Mouse (Mus musculus) neural tube, embryonic 13.5 days (tissue): ENCODE data around the gene Egfr. TPM values are rescaled to one million over a fixed set of nuclear protein-coding genes. Genes with fewer than 3 reads are reported as not detected.

Source experiments
- ATAC-seq: fragments of 200-750 bp; cut with Nextera tagmentation; 2 replicates; pipeline ENCODE4 v1.8.0; 2017; ENCODE audit warnings: low read depth, mild to moderate bottlenecking, moderate TSS enrichment, moderate library complexity
- H3K27ac ChIP-seq: fragments of 300-500 bp; sonication (generic); replicated peaks from 2 replicates; pipeline ENCODE4 v1.5.1; 2015; ENCODE audit warnings: moderate library complexity, mild to moderate bottlenecking, inconsistent platforms
- H3K27me3 ChIP-seq: fragments of 300-500 bp; sonication (generic); 2 replicates; pipeline ENCODE4 v1.6.1; 2015; ENCODE audit warnings: mild to moderate bottlenecking, inconsistent platforms
- H3K36me3 ChIP-seq: fragments of 300-500 bp; sonication (generic); 2 replicates; pipeline ENCODE4 v1.6.1; 2015; ENCODE audit warnings: mild to moderate bottlenecking, inconsistent platforms
- H3K4me1 ChIP-seq: fragments of 300-500 bp; sonication (generic); replicated peaks from 2 replicates; pipeline ENCODE4 v1.6.1; 2015; ENCODE audit warnings: inconsistent platforms
- H3K4me2 ChIP-seq: fragments of 300-500 bp; sonication (generic); 2 replicates; pipeline ENCODE4 v1.6.1; 2015; ENCODE audit warnings: inconsistent platforms, mild to moderate bottlenecking, moderate library complexity
- H3K4me3 ChIP-seq: fragments of 300-500 bp; sonication (generic); 2 replicates; pipeline ENCODE4 v1.5.1; 2015; ENCODE audit warnings: mild to moderate bottlenecking, inconsistent platforms
- H3K9ac ChIP-seq: fragments of 300-500 bp; sonication (generic); 2 replicates; pipeline ENCODE4 v1.6.1; 2015; ENCODE audit warnings: moderate library complexity, mild to moderate bottlenecking, inconsistent platforms
- H3K9me3 ChIP-seq: fragments of 300-500 bp; sonication (generic); 2 replicates; pipeline ENCODE4 v1.6.1; 2016; ENCODE audit warnings: inconsistent platforms
- WGBS: fragments of 180-500 bp; shearing (Covaris S2); methylation state at CpG from one replicate; pipeline ENCODE4 v1.1.7; 2015; 5-methylcytosine and 5-hydroxymethylcytosine counted together
- polyA plus RNA-seq: library from polyadenylated mRNA; unstranded; fragments of >200 nt; fragmentation: Nextera tagmentation; extraction: Ambion mirVana; gene quantifications from 2 replicates; pipeline ENCODE4 v1.2.1, GENCODE M21; 2015

Egfr gene
- polyA plus RNA-seq, 1 experiment from 2014 or later, result 2.4 TPM

DNA sequence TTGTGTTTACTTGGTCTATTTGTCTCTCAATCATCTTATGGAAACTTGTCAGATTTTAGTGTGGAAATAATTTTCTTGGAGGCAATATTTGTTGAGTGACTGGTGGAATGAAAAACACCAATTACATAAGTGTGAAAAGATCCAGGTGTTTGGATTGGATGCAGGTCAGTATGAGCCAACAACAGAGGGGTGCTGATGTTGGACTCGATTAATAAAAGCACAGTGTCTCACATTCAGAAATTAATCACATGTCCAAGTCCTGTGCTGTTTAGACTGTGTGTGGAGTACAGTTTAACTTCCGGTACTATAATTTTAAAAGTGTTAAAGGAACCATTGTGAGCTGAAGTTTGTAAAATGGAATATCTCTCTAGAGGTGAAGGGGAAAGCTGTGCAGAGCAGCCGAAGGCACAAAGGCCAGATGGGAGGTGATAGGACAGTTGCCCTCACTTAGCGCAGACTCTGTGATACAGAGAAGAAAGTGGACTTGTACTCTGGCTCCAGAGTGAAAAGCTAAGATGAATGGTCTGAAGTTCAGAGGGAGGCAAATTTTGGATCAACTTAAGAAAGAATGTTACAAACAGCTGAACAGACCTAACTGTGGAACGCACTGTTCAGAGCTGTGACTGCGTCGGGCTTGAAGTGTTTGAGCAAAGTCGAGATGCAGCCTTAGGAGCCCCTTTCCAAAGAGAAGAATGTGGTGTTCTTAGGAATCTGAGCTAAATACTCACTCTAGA lies 32.1 kb downstream of the Egfr start:
- H3K4me1 ChIP-seq, result no peaks in the 10 kb centered on the region
- H3K4me2 ChIP-seq, result no peak overlapping the region
- no peak for ATAC-seq
- H3K27me3 ChIP-seq, result no peaks in the 10 kb centered on the region
- no peaks in the 10 kb centered on the region for H3K36me3 ChIP-seq
- 85% methylated on average over 8 of the region's 8 CpGs for WGBS
- no peak overlapping the region for H3K9ac ChIP-seq
- no peak overlapping the region for H3K27ac ChIP-seq
- H3K4me3 ChIP-seq, result no peak overlapping the region
- no peaks in the 10 kb centered on the region for H3K9me3 ChIP-seq

DNA sequence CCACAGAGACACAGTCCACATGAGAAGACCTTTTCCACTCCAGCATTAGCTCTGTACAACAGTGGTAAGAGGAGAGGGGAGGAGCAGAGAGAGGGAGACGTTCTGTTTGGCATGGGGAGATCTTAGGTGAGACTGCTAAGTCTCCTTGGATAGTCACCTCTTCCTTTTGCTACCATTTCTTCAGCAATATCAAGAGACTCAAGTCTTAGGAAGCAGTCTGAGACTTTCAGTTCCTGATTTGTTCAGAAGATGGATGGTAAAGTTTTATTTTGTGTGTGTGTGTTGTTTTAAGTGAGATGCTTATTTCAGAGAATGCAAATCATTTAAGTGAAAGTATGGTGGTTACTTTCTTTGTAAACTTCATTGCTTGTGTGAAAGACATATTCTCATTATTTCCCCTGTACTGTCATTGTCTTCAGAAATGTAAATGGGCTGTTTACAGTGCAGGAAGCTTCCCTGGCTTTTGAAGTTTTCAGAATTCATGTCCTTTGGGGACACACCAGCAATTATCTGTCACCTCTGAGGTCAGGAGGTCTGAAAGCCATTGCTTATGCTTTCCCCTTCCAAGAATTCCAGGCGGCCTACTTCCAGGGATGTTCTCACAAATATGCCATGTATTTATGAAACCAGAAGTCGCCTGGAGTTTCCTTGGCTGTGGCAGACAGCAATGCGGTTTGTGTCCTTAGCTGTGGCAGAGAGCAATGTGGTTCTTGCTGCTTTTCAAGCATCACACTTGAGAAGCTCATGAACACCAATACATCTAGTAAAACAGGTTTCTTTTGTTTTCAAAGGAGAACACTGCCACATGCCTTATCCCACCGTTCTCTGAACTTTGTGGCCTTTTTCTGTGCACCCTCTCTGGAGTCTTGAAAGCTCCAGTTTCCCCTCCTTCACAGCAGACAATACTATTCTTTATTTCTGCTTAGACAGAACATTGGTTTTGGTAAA lies 40.9 kb downstream of the Egfr start:
- no peaks in the 10 kb centered on the region for H3K27me3 ChIP-seq
- WGBS, result 55% methylated on average over 5 of the region's 5 CpGs
- H3K9me3 ChIP-seq, result no peaks in the 10 kb centered on the region
- no peaks in the 10 kb centered on the region for H3K4me1 ChIP-seq
- H3K4me2 ChIP-seq, result no peak overlapping the region
- H3K4me3 ChIP-seq, result no peak overlapping the region
- H3K36me3 ChIP-seq, result no peaks in the 10 kb centered on the region
- no peak for ATAC-seq
- no peak overlapping the region for H3K9ac ChIP-seq
- H3K27ac ChIP-seq, result no peak overlapping the region

DNA sequence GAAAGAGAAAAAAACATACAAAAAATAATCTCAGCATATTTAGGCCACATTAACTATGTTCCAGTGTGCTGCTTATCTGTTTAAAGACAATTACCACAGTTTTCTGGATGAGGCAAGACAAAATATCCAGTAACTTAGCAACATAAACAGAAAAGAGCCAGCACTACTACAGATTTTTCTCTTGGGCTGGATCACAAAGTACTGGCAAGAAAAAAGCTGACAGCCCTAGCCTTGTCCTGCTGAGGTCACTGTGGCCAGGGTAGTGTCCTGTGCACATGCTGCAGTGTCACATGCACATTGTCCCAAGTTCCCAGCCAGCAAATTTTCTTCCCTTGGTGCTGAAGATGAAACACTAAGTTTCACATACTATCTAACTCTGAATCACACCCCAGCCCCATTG lies 43.0 kb downstream of the Egfr start:
- H3K27ac ChIP-seq, result no peak overlapping the region
- H3K9me3 ChIP-seq, result no peaks in the 10 kb centered on the region
- no peaks in the 10 kb centered on the region for H3K4me1 ChIP-seq
- no peak for ATAC-seq
- no peak overlapping the region for H3K4me2 ChIP-seq
- no peaks in the 10 kb centered on the region for H3K36me3 ChIP-seq
- no peak overlapping the region for H3K4me3 ChIP-seq
- no peaks in the 10 kb centered on the region for H3K27me3 ChIP-seq
- H3K9ac ChIP-seq, result no peak overlapping the region

DNA sequence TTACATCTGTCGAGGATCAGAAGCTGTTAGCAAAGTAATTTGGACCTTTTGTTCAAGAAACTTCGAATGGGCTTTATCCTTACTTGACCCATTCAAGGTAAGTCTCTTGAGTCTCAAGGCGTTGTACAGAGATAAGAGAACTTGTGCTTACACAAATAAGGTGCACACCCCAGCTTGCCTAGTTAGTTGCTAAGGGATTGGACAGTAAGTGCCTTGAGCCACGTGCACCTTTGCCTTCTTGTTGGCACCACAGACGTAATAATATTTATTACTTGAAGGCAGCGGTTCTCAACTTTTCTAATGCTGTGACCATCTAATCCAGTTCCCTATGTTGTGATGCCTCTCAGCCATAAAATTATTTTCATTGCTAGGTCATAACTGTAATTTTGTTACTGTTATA lies 43.5 kb downstream of the Egfr start:
- Histone ChIP-seq H3K9me3 (no peaks in the 10 kb centered on the region), H3K4me3 (no peak overlapping the region), H3K27me3 (no peaks in the 10 kb centered on the region), H3K4me1 (no peaks in the 10 kb centered on the region), H3K4me2 (no peak overlapping the region), H3K36me3 (no peaks in the 10 kb centered on the region), H3K27ac (no peak overlapping the region), H3K9ac (no peak overlapping the region)
- ATAC-seq, result no peak
- WGBS, result 81% methylated on average over 6 of the region's 6 CpGs

DNA sequence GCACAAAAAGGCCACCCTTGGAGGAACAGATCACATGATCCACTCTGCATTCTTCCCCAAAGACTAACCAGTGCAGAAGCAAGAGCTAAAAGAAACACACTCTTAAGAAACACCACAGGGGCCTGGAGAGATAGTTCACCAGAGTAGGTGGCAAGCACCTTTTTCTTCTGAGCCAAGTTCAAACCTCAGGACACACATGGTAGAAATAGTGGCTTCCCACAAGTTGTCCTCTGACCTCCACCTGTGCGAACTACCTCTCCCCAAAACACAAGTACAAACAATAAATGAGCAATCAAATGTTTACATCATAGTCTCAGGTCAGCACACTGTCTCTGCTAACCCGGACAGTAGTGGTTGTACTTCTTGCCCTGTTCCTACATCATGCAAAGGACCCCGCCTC lies 45.5 kb downstream of the Egfr start:
- H3K4me1 ChIP-seq, result no peaks in the 10 kb centered on the region
- H3K9me3 ChIP-seq, result no peaks in the 10 kb centered on the region
- H3K27ac ChIP-seq, result no peak overlapping the region
- H3K36me3 ChIP-seq, result no peaks in the 10 kb centered on the region
- 77% methylated on average over 3 of the region's 3 CpGs for WGBS
- H3K27me3 ChIP-seq, result no peaks in the 10 kb centered on the region
- H3K4me3 ChIP-seq, result no peak overlapping the region
- ATAC-seq, result no peak
- no peak overlapping the region for H3K9ac ChIP-seq
- H3K4me2 ChIP-seq, result no peak overlapping the region

DNA sequence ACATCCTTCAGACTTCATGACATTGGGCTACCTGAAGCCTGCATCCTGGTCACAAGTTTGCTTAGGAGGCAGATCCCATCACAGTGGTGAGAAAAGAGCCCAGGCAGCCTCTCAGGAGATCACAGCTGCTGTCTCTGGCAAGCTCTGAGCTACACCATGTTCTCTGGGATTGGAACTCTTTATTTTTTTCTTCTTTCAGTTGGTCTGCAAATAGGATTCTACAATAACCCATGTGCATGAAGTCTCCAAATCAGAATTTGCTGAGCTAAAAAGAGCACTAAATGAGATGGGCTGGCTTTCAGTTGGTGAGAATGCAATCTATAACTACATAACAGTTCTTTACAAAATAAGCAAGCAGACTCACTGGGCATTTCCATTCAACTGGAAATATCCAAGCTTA lies 46.1 kb downstream of the Egfr start:
- no peaks in the 10 kb centered on the region for H3K27me3 ChIP-seq
- ATAC-seq, result no peak
- H3K36me3 ChIP-seq, result no peaks in the 10 kb centered on the region
- H3K4me1 ChIP-seq, result no peaks in the 10 kb centered on the region
- H3K27ac ChIP-seq, result no peak overlapping the region
- H3K4me2 ChIP-seq, result no peak overlapping the region
- no peak overlapping the region for H3K9ac ChIP-seq
- no peak overlapping the region for H3K4me3 ChIP-seq
- no peaks in the 10 kb centered on the region for H3K9me3 ChIP-seq

DNA sequence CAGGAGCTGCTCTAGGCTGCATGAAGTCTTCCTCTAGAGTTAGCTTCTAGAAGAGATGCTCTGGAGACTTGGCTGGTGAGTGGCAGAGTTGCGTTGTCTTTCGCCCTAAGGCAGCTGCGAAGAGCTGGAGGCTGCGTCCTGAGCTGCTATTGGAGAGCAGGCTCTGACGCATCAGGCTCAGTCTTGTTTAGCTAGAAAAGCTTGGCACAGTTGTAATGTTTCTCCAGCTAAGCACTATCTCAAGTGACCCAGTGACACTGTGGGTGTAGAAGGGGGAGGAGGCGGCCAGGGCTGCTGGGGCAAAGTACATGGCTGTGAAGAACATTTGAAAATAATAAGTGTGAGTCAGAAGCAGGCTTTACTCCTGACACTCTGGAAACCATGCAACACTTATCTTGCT lies 48.5 kb downstream of the Egfr start:
- Histone ChIP-seq H3K4me2 (no peak overlapping the region), H3K27me3 (no peaks in the 10 kb centered on the region), H3K4me3 (no peak overlapping the region), H3K27ac (no peak overlapping the region), H3K36me3 (no peaks in the 10 kb centered on the region), H3K9ac (no peak overlapping the region), H3K4me1 (no peaks in the 10 kb centered on the region), H3K9me3 (no peaks in the 10 kb centered on the region)
- ATAC-seq, result no peak
- WGBS, result 85% methylated on average over 6 of the region's 6 CpGs

DNA sequence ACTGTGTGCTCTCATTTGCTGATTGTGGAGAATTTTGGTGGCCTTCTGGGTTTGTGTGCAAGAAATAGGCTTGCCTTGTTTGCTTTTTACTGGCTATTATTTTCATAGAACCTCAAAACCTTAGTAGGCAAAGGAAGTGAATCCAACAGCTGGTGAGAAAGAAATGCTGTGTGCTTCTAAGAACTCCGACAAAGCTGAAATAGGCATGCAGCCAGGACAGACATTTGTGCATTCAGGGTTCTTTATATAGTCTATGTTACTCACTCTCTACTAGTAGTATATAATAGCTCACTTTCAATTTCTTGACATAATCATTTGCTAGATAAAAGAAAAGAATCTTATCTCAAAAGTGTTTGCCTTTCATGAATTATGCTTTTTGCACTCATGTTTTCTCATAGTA lies 50.7 kb downstream of the Egfr start:
- H3K36me3 ChIP-seq, result no peaks in the 10 kb centered on the region
- H3K9ac ChIP-seq, result no peak overlapping the region
- H3K27me3 ChIP-seq, result no peaks in the 10 kb centered on the region
- WGBS, result 73% methylated on average over 1 of the region's 1 CpGs
- H3K4me3 ChIP-seq, result no peak overlapping the region
- no peak for ATAC-seq
- no peaks in the 10 kb centered on the region for H3K9me3 ChIP-seq
- H3K4me1 ChIP-seq, result no peaks in the 10 kb centered on the region
- H3K4me2 ChIP-seq, result no peak overlapping the region
- no peak overlapping the region for H3K27ac ChIP-seq

DNA sequence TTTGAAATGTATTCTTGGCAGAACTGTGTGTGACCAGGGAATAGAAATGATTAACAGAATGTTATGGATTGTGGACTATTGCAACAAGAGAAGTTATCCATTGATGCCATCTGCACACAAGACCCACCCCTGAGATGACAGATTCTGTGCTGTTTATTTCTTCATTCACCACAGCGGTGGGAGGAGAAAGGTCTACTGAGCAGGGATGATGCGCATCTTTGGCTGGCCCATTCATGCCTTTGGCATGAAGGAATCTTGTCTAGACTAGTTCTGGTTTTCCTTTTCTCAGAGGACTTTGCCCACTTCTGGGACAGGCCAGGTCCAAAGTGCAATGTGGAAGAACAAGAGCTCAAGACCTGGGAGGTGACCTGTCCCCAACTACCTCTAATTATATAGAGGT lies 52.0 kb downstream of the Egfr start:
- Histone ChIP-seq H3K9me3 (no peaks in the 10 kb centered on the region), H3K4me1 (no peaks in the 10 kb centered on the region), H3K4me2 (no peak overlapping the region), H3K27ac (no peak overlapping the region), H3K9ac (no peak overlapping the region), H3K4me3 (no peak overlapping the region), H3K36me3 (no peaks in the 10 kb centered on the region), H3K27me3 (no peaks in the 10 kb centered on the region)
- no peak for ATAC-seq
- whole genome bisulfite sequencing, result 96% methylated on average over 2 of the region's 2 CpGs

DNA sequence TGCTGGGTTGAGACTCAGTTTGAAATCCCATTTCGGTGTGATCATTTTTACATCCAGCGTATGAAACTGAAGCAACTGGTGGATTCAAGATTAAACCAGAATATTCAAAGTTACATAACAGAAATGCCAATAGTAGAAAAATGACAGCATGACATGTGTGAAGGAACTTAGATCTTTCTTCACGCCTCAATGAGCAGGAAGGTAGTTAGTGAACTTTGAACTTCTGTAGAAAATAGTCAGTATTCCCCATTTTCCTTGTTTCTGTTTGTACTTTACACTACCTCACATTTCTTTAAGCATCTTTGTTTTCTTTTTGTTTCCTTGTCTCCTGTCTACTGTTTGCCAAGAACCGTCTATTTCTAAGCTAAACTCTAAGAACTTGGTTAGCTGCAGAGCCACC lies 53.9 kb downstream of the Egfr start:
- 88% methylated on average over 4 of the region's 4 CpGs for WGBS
- ATAC-seq, result no peak

DNA sequence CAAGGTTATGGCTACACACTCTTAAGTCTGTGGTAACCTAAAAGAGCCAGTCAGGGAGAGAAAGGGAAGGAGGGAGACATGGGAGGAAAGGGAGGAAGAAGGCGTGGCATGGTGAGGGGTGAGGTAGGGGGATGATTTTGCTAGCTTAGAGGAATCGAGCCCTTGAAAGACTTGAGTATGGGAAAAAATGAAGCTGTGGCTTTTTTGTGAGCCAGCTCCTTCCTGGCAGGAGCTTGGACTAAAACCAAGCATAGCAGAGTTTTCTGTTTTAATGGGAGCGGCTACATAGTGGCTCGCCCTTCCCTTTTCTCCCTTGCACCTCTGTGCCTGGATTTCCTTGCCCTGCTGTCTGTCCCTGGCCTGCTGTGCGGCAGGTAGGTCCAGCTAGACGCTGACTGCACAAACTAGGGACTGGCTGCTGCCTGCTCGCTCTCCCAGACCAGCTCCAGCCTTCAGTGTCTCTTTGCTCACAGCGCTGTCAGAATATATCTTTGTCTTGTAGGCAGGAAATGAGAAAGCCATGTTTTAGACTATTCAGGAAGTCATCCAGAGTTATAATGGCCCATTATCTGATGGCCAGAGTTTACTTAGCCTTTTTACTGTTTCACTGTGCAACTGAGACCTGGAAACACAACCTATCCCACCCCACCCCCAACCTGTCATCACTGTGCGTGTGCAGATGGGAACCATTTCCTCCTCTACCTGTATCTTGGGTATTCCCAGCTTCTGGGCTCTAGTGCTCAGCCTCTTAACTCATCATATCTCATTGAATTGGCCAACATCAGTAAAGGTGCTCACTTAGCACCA lies 57.4 kb downstream of the Egfr start:
- H3K9ac ChIP-seq, result no peak overlapping the region
- H3K4me1 ChIP-seq, result no peaks in the 10 kb centered on the region
- no peaks in the 10 kb centered on the region for H3K36me3 ChIP-seq
- no peaks in the 10 kb centered on the region for H3K9me3 ChIP-seq
- WGBS, result 78% methylated on average over 9 of the region's 9 CpGs
- H3K4me2 ChIP-seq, result no peak overlapping the region
- ATAC-seq, result no peak
- H3K27ac ChIP-seq, result no peak overlapping the region
- no peaks in the 10 kb centered on the region for H3K27me3 ChIP-seq
- H3K4me3 ChIP-seq, result no peak overlapping the region

More for the DNA sequence above, 53.9 kb downstream of the Egfr start:
- Histone ChIP-seq H3K4me1 (no peaks in the 10 kb centered on the region), H3K36me3 (no peaks in the 10 kb centered on the region), H3K4me2 (no peak overlapping the region), H3K9me3 (no peaks in the 10 kb centered on the region), H3K27me3 (no peaks in the 10 kb centered on the region), H3K9ac (no peak overlapping the region), H3K4me3 (no peak overlapping the region), H3K27ac (no peak overlapping the region)

DNA sequence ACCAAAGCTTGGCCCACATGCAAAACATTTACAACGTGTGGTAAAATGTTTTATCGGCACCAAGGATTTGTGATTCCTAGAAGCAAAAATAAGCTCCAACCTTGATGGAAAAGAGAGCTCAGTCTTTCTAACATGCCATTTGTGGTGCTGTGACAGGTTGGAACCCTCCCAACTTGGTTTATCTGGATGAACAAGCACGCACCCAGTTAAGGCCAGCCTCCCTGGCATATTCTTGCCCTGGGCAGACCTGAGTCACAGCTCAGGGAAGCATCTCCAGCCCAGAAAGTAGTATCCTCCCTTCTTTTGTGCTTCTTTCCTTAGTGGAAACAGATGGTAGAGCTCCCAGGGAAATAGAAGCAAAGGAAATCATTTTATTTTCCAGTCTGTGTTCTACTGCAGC lies 58.1 kb downstream of the Egfr start:
- no peak overlapping the region for H3K4me2 ChIP-seq
- no peak for ATAC-seq
- 89% methylated on average over 3 of the region's 3 CpGs for WGBS
- no peak overlapping the region for H3K27ac ChIP-seq
- no peaks in the 10 kb centered on the region for H3K36me3 ChIP-seq
- H3K4me3 ChIP-seq, result no peak overlapping the region
- H3K9me3 ChIP-seq, result no peaks in the 10 kb centered on the region
- H3K4me1 ChIP-seq, result no peaks in the 10 kb centered on the region
- H3K9ac ChIP-seq, result no peak overlapping the region
- no peaks in the 10 kb centered on the region for H3K27me3 ChIP-seq
